ENCODE assay signal across 9 mouse cellular contexts in the genomic region with DNA sequence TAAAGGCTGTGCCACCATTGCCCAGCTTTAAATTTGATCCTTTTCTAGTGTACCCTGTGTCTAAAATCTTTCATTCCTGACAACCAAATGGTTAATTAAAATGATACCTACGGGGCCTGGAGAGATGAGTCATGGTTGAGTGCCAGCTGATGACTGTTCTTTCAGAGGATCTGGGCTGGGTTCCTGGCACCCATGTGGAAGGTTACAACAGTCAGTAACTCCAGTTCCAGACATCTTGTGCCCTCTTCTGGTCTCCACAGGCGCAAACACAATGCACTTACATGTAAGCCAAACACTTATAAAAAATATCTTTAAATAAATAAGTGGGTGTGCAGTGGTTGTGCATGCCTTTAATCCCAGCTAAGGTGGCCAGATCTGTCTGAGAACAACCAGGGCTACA. TPM values are rescaled to one million over a fixed set of nuclear protein-coding genes. Genes with fewer than 3 reads are reported as not detected.
DNase-seq lines count a peak whose midpoint lies in the region; ATAC-seq and TF ChIP-seq lines count a peak whose summit lies in the region.
"Had no signal": no experiment of that assay in that cellular context is flagged by ENCODE, and none has a peak within 500 bp of the region (broad histone marks: within the 10 kb centered on the region; RNA-seq: fewer than 3 reads in every experiment).

No protein-coding gene starts in this region.

- no peak for DNase-seq in heart, postnatal 0 days (ENCODE audit: low spot score)
- DNase-seq in heart, postnatal 25 days (ENCODE audit: low spot score): no peak
- DNase-seq in thymus, postnatal 36 days: peak; percentile 11 to 30
- DNase-seq in thymus, postnatal 4 days: no peak
- DNase-seq in stomach, postnatal 0 days (ENCODE audit: low spot score): peak; percentile 21
- no peak for DNase-seq in ovary, postnatal 14 days (ENCODE audit: low spot score)
- DNase-seq: adrenal gland, postnatal 36 days had no signal

- H3K9ac ChIP-seq in heart, postnatal 0 days (replicated peaks; ENCODE audit: low read depth, low read length): no peak overlapping the region
- 0 out of 2 replicates have a peak overlapping the region, but pooled peaks have one; percentile 66 for H3K9ac ChIP-seq in hindbrain, embryonic 13.5 days
- H3K9ac ChIP-seq in stomach, postnatal 0 days (ENCODE audit: low read length): no peak overlapping the region

- H3K9me3 ChIP-seq in heart, postnatal 0 days (replicated peaks; ENCODE audit: control insufficient read depth, low read length): no peaks in the 10 kb centered on the region
- no peaks in the 10 kb centered on the region for H3K9me3 ChIP-seq in hindbrain, embryonic 13.5 days
- H3K9me3 ChIP-seq in stomach, postnatal 0 days (ENCODE audit: control insufficient read depth, low read length): no peaks in the 10 kb centered on the region

- intact Hi-C loops in heart, postnatal 25 days (cut with DNase I): no loop called here

- no peak overlapping the region for H3K4me3 ChIP-seq in heart, postnatal 0 days (ENCODE audit: low read depth, low read length)
- peak overlapping the region; percentile 62 for H3K4me3 ChIP-seq in hindbrain, embryonic 13.5 days
- H3K4me3 ChIP-seq in stomach, postnatal 0 days (ENCODE audit: low read depth, low read length): no peak overlapping the region

- H3K27ac ChIP-seq in heart, postnatal 0 days (ENCODE audit: low read depth): peak overlapping the region; percentile 91; the same call in 1 of the 2 replicates
- no peak overlapping the region for H3K27ac ChIP-seq in hindbrain, embryonic 13.5 days
- H3K27ac ChIP-seq in stomach, postnatal 0 days (replicated peaks): peak overlapping the region; percentile 96; the same call in 1 of the 2 replicates

- peak overlapping the region; percentile 89; the same call in 1 of the 2 replicates for H3K4me2 ChIP-seq in heart, postnatal 0 days (ENCODE audit: low read depth, low read length)
- peak overlapping the region; percentile 63; the same call in 1 of the 2 replicates for H3K4me2 ChIP-seq in hindbrain, embryonic 13.5 days
- no peak overlapping the region for H3K4me2 ChIP-seq in stomach, postnatal 0 days (replicated peaks; ENCODE audit: low read depth)

- peaks cover 11% of the 10 kb centered on the region; the same call in 1 of the 2 replicates for H3K4me1 ChIP-seq in heart, postnatal 0 days (ENCODE audit: control insufficient read depth, insufficient read depth)
- H3K4me1 ChIP-seq in hindbrain, embryonic 13.5 days (replicated peaks): peaks cover 19% of the 10 kb centered on the region
- H3K4me1 ChIP-seq in stomach, postnatal 0 days (replicated peaks; ENCODE audit: control insufficient read depth, insufficient read depth): 0 out of 2 replicates have a peak, but pooled peaks cover 4% of the 10 kb centered on the region

- no peaks in the 10 kb centered on the region for H3K27me3 ChIP-seq in heart, postnatal 0 days (ENCODE audit: control insufficient read depth, insufficient read depth, low read length)
- H3K27me3 ChIP-seq in hindbrain, embryonic 13.5 days: no peaks in the 10 kb centered on the region
- no peaks in the 10 kb centered on the region for H3K27me3 ChIP-seq in stomach, postnatal 0 days (ENCODE audit: control insufficient read depth, insufficient read depth, low read length)

- 84% methylated on average over 2 of the region's 2 CpGs for WGBS in heart, postnatal 0 days
- 85% methylated on average over 2 of the region's 2 CpGs for WGBS in hindbrain, embryonic 13.5 days
- 57% methylated on average over 2 of the region's 2 CpGs for WGBS in stomach, postnatal 0 days

- no peak for TF ChIP-seq CTCF in heart, postnatal 0 days (IDR thresholded peaks at IDR 0.05; ENCODE audit: low read depth)
- TF ChIP-seq CTCF in stomach, postnatal 0 days (IDR thresholded peaks at IDR 0.05; ENCODE audit: low read depth): peak; percentile 33; the same call in 1 of the 2 replicates

- peaks cover 27% of the 10 kb centered on the region for H3K36me3 ChIP-seq in heart, postnatal 0 days (replicated peaks; ENCODE audit: control insufficient read depth, insufficient read depth, low read length)
- H3K36me3 ChIP-seq in hindbrain, embryonic 13.5 days: peaks cover 30% of the 10 kb centered on the region
- peaks cover 10% of the 10 kb centered on the region for H3K36me3 ChIP-seq in stomach, postnatal 0 days (ENCODE audit: control insufficient read depth, insufficient read depth, low read length)

- ATAC-seq in heart, postnatal 0 days (ENCODE audit: insufficient read depth, low read depth): no peak
- no peak for ATAC-seq in hindbrain, embryonic 13.5 days (ENCODE audit: low FRiP score)
- no peak for ATAC-seq in stomach, postnatal 0 days (ENCODE audit: low FRiP score, low TSS enrichment)
- ATAC-seq in megakaryocyte-erythroid progenitor cell, adult 5-6 weeks (replicated peaks; ENCODE audit: low FRiP score, low TSS enrichment, poor library complexity, severe bottlenecking): no peak

- no peak for TF ChIP-seq EP300 in heart, postnatal 0 days (IDR thresholded peaks at IDR 0.05; ENCODE audit: low read depth)
- no peak for TF ChIP-seq EP300 in stomach, postnatal 0 days (optimal IDR thresholded peaks at IDR 0.05)

RNA-seq across cellular contexts. Expression of gene Rabif, which starts 1.0 kb away (rescaled TPM):
- 9.7 and 14.0 TPM in 2 replicates for total RNA-seq in heart, postnatal 0 days (2014; rRNA removed; ENCODE audit: low replicate concordance)
- polyA plus RNA-seq in heart, postnatal 0 days (2015; fragmentation: Nextera tagmentation; extraction: Ambion mirVana): 21.4 and 22.8 TPM in 2 replicates
- total RNA-seq in heart, postnatal 25 days (2021): 1 to 10 TPM; 8.4 to 8.9 TPM
- 62.9 and 67.3 TPM in 2 replicates for polyA plus RNA-seq in hindbrain, embryonic 13.5 days (2015; fragmentation: Nextera tagmentation; extraction: Ambion mirVana)
- 31.4 and 32.2 TPM in 2 replicates for polyA plus RNA-seq in stomach, postnatal 0 days (2015; fragmentation: Nextera tagmentation; extraction: Ambion mirVana)
- total RNA-seq in megakaryocyte-erythroid progenitor cell, adult 5-6 weeks (2014; fragmentation: Nextera tagmentation): 16.3 and 31.0 TPM in 2 replicates
- 20.9 and 21.3 TPM in 2 replicates for total RNA-seq in megakaryocyte-erythroid progenitor cell, adult 5-6 weeks (2017)

RNA-seq across cellular contexts. Expression of gene Klhl12, which starts 38.2 kb away (rescaled TPM):
- 15.9 and 17.5 TPM in 2 replicates for total RNA-seq in heart, postnatal 0 days (2014; rRNA removed; ENCODE audit: low replicate concordance)
- 13.6 and 13.9 TPM in 2 replicates for polyA plus RNA-seq in heart, postnatal 0 days (2015; fragmentation: Nextera tagmentation; extraction: Ambion mirVana)
- total RNA-seq in heart, postnatal 25 days (2021): 10 to 100 TPM; 19.1 to 20.5 TPM
- polyA plus RNA-seq in hindbrain, embryonic 13.5 days (2015; fragmentation: Nextera tagmentation; extraction: Ambion mirVana): 33.2 and 35.0 TPM in 2 replicates
- 10.0 and 10.6 TPM in 2 replicates for polyA plus RNA-seq in stomach, postnatal 0 days (2015; fragmentation: Nextera tagmentation; extraction: Ambion mirVana)
- 62.2 and 79.3 TPM in 2 replicates for total RNA-seq in megakaryocyte-erythroid progenitor cell, adult 5-6 weeks (2014; fragmentation: Nextera tagmentation)
- 49.9 and 60.7 TPM in 2 replicates for total RNA-seq in megakaryocyte-erythroid progenitor cell, adult 5-6 weeks (2017)

RNA-seq across cellular contexts. Expression of gene Mgat4e, which starts 56.0 kb away (rescaled TPM):
- not detected in 2 replicates for total RNA-seq in heart, postnatal 0 days (2014; rRNA removed; ENCODE audit: low replicate concordance)
- polyA plus RNA-seq in heart, postnatal 0 days (2015; fragmentation: Nextera tagmentation; extraction: Ambion mirVana): not detected in 2 replicates
- not detected for total RNA-seq in heart, postnatal 25 days (2021)
- polyA plus RNA-seq in hindbrain, embryonic 13.5 days (2015; fragmentation: Nextera tagmentation; extraction: Ambion mirVana): not detected in 2 replicates
- not detected in 2 replicates for polyA plus RNA-seq in stomach, postnatal 0 days (2015; fragmentation: Nextera tagmentation; extraction: Ambion mirVana)
- total RNA-seq in megakaryocyte-erythroid progenitor cell, adult 5-6 weeks (2014; fragmentation: Nextera tagmentation): not detected in 2 replicates
- not detected in 2 replicates for total RNA-seq in megakaryocyte-erythroid progenitor cell, adult 5-6 weeks (2017)
- total RNA-seq: adrenal gland, postnatal 36 days had no signal

Comparison
In these comparisons a context has a peak if more than half of its experiments do, and no peak if none do; other contexts are left out.
1. DNase-seq: peak in thymus, postnatal 36 days (2 of 2) and stomach, postnatal 0 days (single experiment); none in heart, postnatal 0 days (single experiment), heart, postnatal 25 days (single experiment), thymus, postnatal 4 days (single experiment) and ovary, postnatal 14 days (single experiment).